Mouse (Mus musculus) heart, embryonic 11.5 days (tissue): ENCODE data around the gene Brip1. TPM values are rescaled to one million over a fixed set of nuclear protein-coding genes. Genes with fewer than 3 reads are reported as not detected.
A peak's percentile ranks its signal among the peaks of the same experiment; 100 is the strongest.

ENCODE experiments used
- ATAC-seq: fragments of 200-750 bp; cut with Nextera tagmentation; replicated peaks from 2 replicates; pipeline ENCODE4 v1.8.0; 2017; ENCODE audit warnings: moderate library complexity; ENCODE audit not compliant: insufficient number of reproducible peaks, low FRiP score, low TSS enrichment
- H3K27ac ChIP-seq: fragments of 300-500 bp; sonication (generic); 2 replicates; pipeline ENCODE4 v1.5.1; 2014; ENCODE audit warnings: mild to moderate bottlenecking, low read depth, low read length
- H3K27me3 ChIP-seq: fragments of 300-500 bp; sonication (generic); 2 replicates; pipeline ENCODE4 v1.6.1; 2014; ENCODE audit warnings: mild to moderate bottlenecking, low read length, mixed read lengths; ENCODE audit not compliant: control insufficient read depth, insufficient read depth
- H3K36me3 ChIP-seq: fragments of 300-500 bp; sonication (generic); 2 replicates; pipeline ENCODE4 v1.6.1; 2014; ENCODE audit warnings: mild to moderate bottlenecking, low read length, moderate library complexity, mixed read lengths; ENCODE audit not compliant: control insufficient read depth, insufficient read depth
- H3K4me1 ChIP-seq: fragments of 300-500 bp; sonication (generic); 2 replicates; pipeline ENCODE4 v1.6.1; 2014; ENCODE audit warnings: low read length; ENCODE audit not compliant: control insufficient read depth, insufficient read depth
- H3K4me2 ChIP-seq: fragments of 300-500 bp; sonication (generic); 2 replicates; pipeline ENCODE4 v1.6.1; 2014; ENCODE audit warnings: mild to moderate bottlenecking, moderate library complexity
- H3K4me3 ChIP-seq: fragments of 300-500 bp; sonication (generic); 2 replicates; pipeline ENCODE4 v1.5.1; 2014; ENCODE audit warnings: low read depth, low read length
- H3K9ac ChIP-seq: fragments of 300-500 bp; sonication (generic); 2 replicates; pipeline ENCODE4 v1.6.1; 2014; ENCODE audit warnings: mild to moderate bottlenecking, low read depth, low read length, moderate library complexity
- H3K9me3 ChIP-seq: fragments of 300-500 bp; sonication (generic); replicated peaks from 2 replicates; pipeline ENCODE4 v1.6.1; 2016; ENCODE audit warnings: low read length; ENCODE audit not compliant: control insufficient read depth
- WGBS: fragments of 180-500 bp; shearing (Covaris S2); extraction: QIAGEN DNeasy Blood & Tissue Kit; methylation state at CpG from one replicate; pipeline ENCODE4 v1.1.7; 2014; ENCODE audit not compliant: insufficient replicate concordance; 5-methylcytosine and 5-hydroxymethylcytosine counted together
- polyA plus RNA-seq: library from polyadenylated mRNA; unstranded; fragments of >200 nt; fragmentation: Nextera tagmentation; extraction: Ambion mirVana; gene quantifications from 2 replicates; pipeline ENCODE4 v1.2.1, GENCODE M21; 2014

Gene Brip1
- 5.8 and 6.8 TPM in 2 replicates for polyA plus RNA-seq

DNA sequence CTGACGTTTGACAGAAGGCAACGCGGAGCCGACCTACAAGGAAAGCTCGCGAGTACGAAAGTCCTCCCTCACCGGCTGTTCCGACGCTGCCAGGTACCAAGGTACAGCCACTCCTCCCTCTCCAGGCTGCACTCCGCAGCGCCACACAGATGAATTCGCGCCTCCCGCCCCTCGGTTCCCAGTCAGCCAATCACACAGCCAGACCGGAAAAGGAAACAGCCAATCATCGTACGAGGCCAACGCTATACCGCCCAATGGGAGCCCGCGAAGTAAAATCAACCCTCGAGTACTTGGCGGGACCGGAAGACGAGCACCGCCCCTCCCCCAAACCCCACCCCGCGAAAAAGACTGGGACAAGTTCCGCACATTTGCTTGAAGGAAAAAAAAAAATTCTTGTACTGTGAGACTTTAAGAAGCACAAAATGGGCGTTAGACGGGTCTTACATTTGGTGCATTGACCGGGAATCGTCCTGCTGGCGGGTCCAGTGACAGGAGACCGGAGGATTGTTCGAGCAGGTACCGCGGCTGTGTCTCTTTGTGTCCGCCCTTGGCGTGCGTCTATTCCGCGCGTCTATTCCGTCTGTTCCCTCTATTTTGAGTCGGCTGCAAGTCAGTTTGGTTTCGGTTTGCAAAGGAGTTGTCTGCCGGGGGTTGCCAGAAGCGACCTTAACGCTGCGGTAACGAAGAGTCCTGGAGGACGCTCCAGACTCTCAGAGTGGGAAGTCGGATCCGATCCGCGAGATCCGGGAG lies at the start of gene Brip1:
Gene Brip1, minus strand, starts transcription at position 157 of the 750 bp plus-strand sequence.
- Histone ChIP-seq H3K4me2 (peak within 1 kb of the TSS; percentile 80), H3K36me3 (peaks cover 25% of the 10 kb centered on the region), H3K27ac (peak within 1 kb of the TSS; percentile 85), H3K27me3 (no peaks in the 10 kb centered on the region), H3K9me3 (no peaks in the 10 kb centered on the region), H3K4me1 (peaks cover 10% of the 10 kb centered on the region; the same call in 1 of the 2 replicates), H3K4me3 (peak within 1 kb of the TSS; percentile 89), H3K9ac (peak within 1 kb of the TSS; percentile 90)
- under 1% methylated on average over 60 of the region's 60 CpGs for WGBS
- peak; percentile 98 for ATAC-seq

- Histone ChIP-seq H3K4me1 (no peaks in the 10 kb centered on the region), H3K9me3 (no peaks in the 10 kb centered on the region), H3K36me3 (peaks cover 26% of the 10 kb centered on the region), H3K4me3 (no peak overlapping the region), H3K9ac (no peak overlapping the region), H3K27me3 (no peaks in the 10 kb centered on the region), H3K4me2 (no peak overlapping the region), H3K27ac (no peak overlapping the region)
- ATAC-seq, result no peak
- 90% methylated on average over 4 of the region's 4 CpGs for WGBS
Observed at GRCm38 (mm10) chr11:86232446-86232845, 31.5 kb upstream of the Brip1 start.

GRCm38 (mm10) chr11:86231781-86232350 lies 30.9 kb upstream of the Brip1 start:
- Histone ChIP-seq H3K9ac (no peak overlapping the region), H3K27ac (no peak overlapping the region), H3K4me1 (no peaks in the 10 kb centered on the region), H3K4me2 (no peak overlapping the region), H3K4me3 (no peak overlapping the region), H3K36me3 (peaks cover 26% of the 10 kb centered on the region), H3K9me3 (no peaks in the 10 kb centered on the region), H3K27me3 (no peaks in the 10 kb centered on the region)
- ATAC-seq, result no peak
- WGBS, result 93% methylated on average over 13 of the region's 13 CpGs

DNA sequence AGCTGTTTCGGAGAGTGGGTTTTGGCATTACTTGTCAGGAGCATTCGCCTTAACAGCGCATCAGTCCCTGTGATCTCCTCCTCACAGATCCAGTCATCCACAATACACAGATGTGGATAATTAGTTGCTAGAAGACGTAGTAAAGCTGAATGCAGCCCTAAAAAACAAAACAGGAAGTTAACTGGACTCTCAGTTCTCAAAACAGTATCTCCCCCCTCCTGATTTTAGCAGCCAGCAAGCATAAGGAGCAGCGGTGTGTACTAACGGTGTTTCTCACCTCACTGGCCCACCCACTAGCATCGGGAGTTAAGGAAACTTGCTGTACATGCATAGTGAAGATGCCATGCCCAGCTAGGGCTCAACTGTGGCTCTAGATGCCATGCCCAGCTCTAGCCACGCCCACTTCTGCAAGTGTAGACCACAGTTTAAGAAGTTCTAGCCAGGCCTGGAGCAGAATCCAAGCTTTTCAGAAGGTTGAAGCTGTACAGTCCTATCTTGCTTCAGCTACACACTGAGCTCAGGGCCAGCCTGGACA lies 25.7 kb upstream of the Brip1 start:
- H3K9ac ChIP-seq, result no peak overlapping the region
- ATAC-seq, result no peak
- no peak overlapping the region for H3K4me2 ChIP-seq
- H3K27me3 ChIP-seq, result no peaks in the 10 kb centered on the region
- H3K4me1 ChIP-seq, result no peaks in the 10 kb centered on the region
- peaks cover 20% of the 10 kb centered on the region for H3K36me3 ChIP-seq
- 89% methylated on average over 8 of the region's 8 CpGs for WGBS
- H3K27ac ChIP-seq, result no peak overlapping the region
- no peak overlapping the region for H3K4me3 ChIP-seq
- H3K9me3 ChIP-seq, result no peaks in the 10 kb centered on the region

DNA sequence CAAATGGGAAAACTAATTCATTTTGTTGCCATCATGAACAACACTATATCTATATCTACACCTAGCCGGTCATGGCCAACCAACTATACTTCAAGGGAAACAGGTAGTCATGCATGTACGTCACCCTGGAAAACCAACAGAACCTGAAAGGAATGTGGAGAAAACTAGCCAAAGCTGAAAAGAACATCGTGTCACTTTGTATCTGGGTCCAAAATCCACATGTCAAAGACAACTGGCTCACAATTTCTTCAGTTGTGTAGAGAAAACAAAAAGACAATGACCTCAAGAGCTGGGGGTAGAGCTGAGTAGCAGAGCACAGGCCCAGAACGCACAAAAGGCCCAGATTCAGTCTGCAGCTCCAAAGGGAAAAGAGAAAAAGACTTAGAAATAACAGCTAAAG lies 24.8 kb upstream of the Brip1 start:
- ATAC-seq, result no peak
- H3K4me3 ChIP-seq, result no peak overlapping the region
- H3K4me2 ChIP-seq, result no peak overlapping the region
- H3K27ac ChIP-seq, result no peak overlapping the region
- H3K27me3 ChIP-seq, result no peaks in the 10 kb centered on the region
- H3K9ac ChIP-seq, result no peak overlapping the region
- H3K4me1 ChIP-seq, result no peaks in the 10 kb centered on the region
- H3K9me3 ChIP-seq, result no peaks in the 10 kb centered on the region
- WGBS, result 87% methylated on average over 4 of the region's 4 CpGs
- peaks cover 18% of the 10 kb centered on the region for H3K36me3 ChIP-seq

DNA sequence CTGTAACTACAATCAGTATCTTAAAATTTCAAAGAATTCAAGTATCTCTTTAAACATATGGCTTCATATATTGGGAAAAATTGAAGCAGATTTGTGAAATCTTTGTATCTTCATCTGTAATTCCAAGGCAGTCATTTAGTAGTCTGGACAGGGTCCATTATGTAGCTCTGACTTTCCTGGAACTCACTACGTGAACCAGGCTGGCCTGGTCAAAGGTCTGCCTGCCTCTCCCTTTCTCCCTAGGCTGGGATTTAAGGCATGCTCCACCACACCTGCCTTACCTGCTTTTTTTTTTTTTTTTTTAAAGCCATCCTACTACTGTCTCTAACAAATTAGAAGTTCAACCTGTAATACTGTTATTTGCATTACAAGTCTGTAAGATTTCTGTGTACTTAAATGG lies 10.8 kb upstream of the Brip1 start:
- Histone ChIP-seq H3K9ac (no peak overlapping the region), H3K4me1 (no peaks in the 10 kb centered on the region), H3K36me3 (peaks cover 20% of the 10 kb centered on the region), H3K4me2 (no peak overlapping the region), H3K9me3 (no peaks in the 10 kb centered on the region), H3K27ac (no peak overlapping the region), H3K4me3 (no peak overlapping the region), H3K27me3 (no peaks in the 10 kb centered on the region)
- WGBS, result 81% methylated on average over 1 of the region's 1 CpGs
- ATAC-seq, result no peak

GRCm38 (mm10) chr11:86209123-86209522 lies 8.1 kb upstream of the Brip1 start:
- Histone ChIP-seq H3K4me1 (no peaks in the 10 kb centered on the region), H3K9me3 (no peaks in the 10 kb centered on the region), H3K9ac (no peak overlapping the region), H3K27ac (no peak overlapping the region), H3K4me3 (no peak overlapping the region), H3K27me3 (no peaks in the 10 kb centered on the region), H3K4me2 (no peak overlapping the region), H3K36me3 (peaks cover 38% of the 10 kb centered on the region)
- 90% methylated on average over 2 of the region's 2 CpGs for WGBS
- no peak for ATAC-seq

DNA sequence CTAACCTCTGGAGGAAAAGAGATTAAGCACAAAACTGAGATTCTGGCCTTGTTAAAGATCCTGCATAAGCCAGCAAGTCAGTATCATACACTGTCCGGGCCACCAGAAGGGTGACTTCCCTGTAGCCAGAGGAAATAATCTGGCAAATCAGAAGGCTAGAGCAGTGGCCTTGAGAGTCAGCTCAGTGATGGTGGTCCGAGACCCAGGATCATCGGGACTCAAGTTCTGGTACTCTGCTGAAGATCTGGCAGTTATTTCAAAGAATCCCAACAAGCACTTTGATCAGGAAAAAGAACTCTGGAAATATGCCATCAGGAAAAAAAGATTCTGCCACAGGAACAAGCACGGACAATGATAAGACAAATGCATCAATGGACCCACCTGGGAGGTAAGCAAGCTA lies 4.9 kb upstream of the Brip1 start:
- no peak overlapping the region for H3K9ac ChIP-seq
- H3K36me3 ChIP-seq, result peaks cover 44% of the 10 kb centered on the region
- no peak for ATAC-seq
- WGBS, result 96% methylated on average over 4 of the region's 4 CpGs
- H3K9me3 ChIP-seq, result no peaks in the 10 kb centered on the region
- H3K27ac ChIP-seq, result no peak overlapping the region
- H3K4me2 ChIP-seq, result no peak overlapping the region
- H3K4me1 ChIP-seq, result peaks cover 6% of the 10 kb centered on the region; the same call in 1 of the 2 replicates
- H3K27me3 ChIP-seq, result no peaks in the 10 kb centered on the region
- no peak overlapping the region for H3K4me3 ChIP-seq
